16 mouse cellular contexts compared by ENCODE assay signal in the genomic region with DNA sequence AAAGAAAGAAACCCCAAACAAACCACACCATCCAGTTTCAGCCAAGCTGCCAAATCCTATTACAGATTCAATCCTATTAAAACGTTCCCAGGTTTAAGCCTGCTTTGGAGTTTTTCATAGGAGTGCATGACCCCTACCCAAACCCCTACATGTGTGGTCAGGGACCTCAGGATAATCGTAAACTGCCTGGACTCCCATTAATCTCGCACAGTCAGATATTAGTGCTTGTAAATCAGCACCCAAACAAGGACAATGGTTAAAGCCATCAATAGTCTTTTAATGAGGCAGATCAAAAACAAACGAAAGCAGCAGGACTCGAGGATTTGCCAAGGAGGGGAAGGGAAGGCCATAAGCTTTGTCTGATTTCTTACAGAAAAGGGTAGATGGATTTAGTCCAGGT.
A peak's percentile ranks its signal among the peaks of the same experiment; 100 is the strongest.
DNase-seq lines count a peak whose midpoint lies in the region; ATAC-seq and TF ChIP-seq lines count a peak whose summit lies in the region.
"Had no signal": no experiment of that assay in that cellular context is flagged by ENCODE, and none has a peak within 500 bp of the region (broad histone marks: within the 10 kb centered on the region; RNA-seq: fewer than 3 reads in every experiment).

No protein-coding gene starts in this region.

- ATAC-seq in hindbrain, embryonic 14.5 days (ENCODE audit: low FRiP score) = peak; percentile 46; the same call in 1 of the 2 replicates
- ATAC-seq in midbrain, embryonic 16.5 days = no peak

- H3K9ac ChIP-seq in hindbrain, embryonic 14.5 days = no peak overlapping the region
- no peak overlapping the region for H3K9ac ChIP-seq in midbrain, embryonic 16.5 days (ENCODE audit: low read depth, low read length)
- H3K9ac ChIP-seq: liver, embryonic 15.5 days; stomach, embryonic 15.5 days had no signal

- no peak overlapping the region for H3K27ac ChIP-seq in hindbrain, embryonic 14.5 days
- peak overlapping the region; percentile 14 for H3K27ac ChIP-seq in midbrain, embryonic 16.5 days (ENCODE audit: low read length)
- no peak overlapping the region for H3K27ac ChIP-seq in kidney, adult 2 months (ENCODE audit: insufficient read depth, low read depth, low read length)
- H3K27ac ChIP-seq: liver, embryonic 15.5 days; stomach, embryonic 15.5 days had no signal

- 5% methylated on average over 5 of the region's 5 CpGs for WGBS in hindbrain, embryonic 14.5 days
- WGBS in midbrain, embryonic 16.5 days = 2% methylated on average over 5 of the region's 5 CpGs
- WGBS in kidney, adult 2 months = 9% methylated on average over 5 of the region's 5 CpGs

- no peak for TF ChIP-seq POLR2A in brain, embryonic 14.5 days (IDR thresholded peaks at IDR 0.05; ENCODE audit: borderline replicate concordance, extremely low read depth, insufficient read depth, insufficient read length, poor library complexity, severe bottlenecking)
- no peak for TF ChIP-seq POLR2A in kidney, adult 2 months (IDR thresholded peaks at IDR 0.05; ENCODE audit: low read depth, low read length)

- no peaks in the 10 kb centered on the region for H3K9me3 ChIP-seq in hindbrain, embryonic 14.5 days (ENCODE audit: control insufficient read depth, low read length)
- no peaks in the 10 kb centered on the region for H3K9me3 ChIP-seq in midbrain, embryonic 16.5 days (replicated peaks; ENCODE audit: control insufficient read depth, low read length, poor library complexity, severe bottlenecking)
- H3K9me3 ChIP-seq: liver, embryonic 15.5 days; stomach, embryonic 15.5 days had no signal

- no peak overlapping the region for H3K4me2 ChIP-seq in hindbrain, embryonic 14.5 days (replicated peaks)
- no peak overlapping the region for H3K4me2 ChIP-seq in midbrain, embryonic 16.5 days (ENCODE audit: low read length)
- H3K4me2 ChIP-seq: liver, embryonic 15.5 days; stomach, embryonic 15.5 days had no signal

- no peak overlapping the region for H3K4me3 ChIP-seq in hindbrain, embryonic 14.5 days (replicated peaks; ENCODE audit: low read length)
- H3K4me3 ChIP-seq in midbrain, embryonic 16.5 days (ENCODE audit: low read depth, low read length) = no peak overlapping the region
- no peak overlapping the region for H3K4me3 ChIP-seq in kidney, adult 2 months (ENCODE audit: insufficient read depth, low read depth, low read length)
- H3K4me3 ChIP-seq: liver, embryonic 15.5 days; stomach, embryonic 15.5 days had no signal

- TF ChIP-seq CTCF in brain, embryonic 14.5 days (IDR thresholded peaks at IDR 0.05; ENCODE audit: borderline replicate concordance, extremely low read depth, insufficient read depth, insufficient read length) = no peak
- no peak for TF ChIP-seq CTCF in kidney, adult 2 months (conservative IDR thresholded peaks at IDR 0.05; ENCODE audit: insufficient read depth, insufficient read length, low read depth, low read length)

- DNase-seq in brain, embryonic 14.5 days (ENCODE audit: low read depth) = peak; percentile 89
- DNase-seq in embryo, embryonic 9.5 days (ENCODE audit: extremely low spot score) = peak; percentile 30
- no peak for DNase-seq in hindbrain, embryonic 14.5 days (ENCODE audit: low spot score)
- no peak for DNase-seq in gastrocnemius, postnatal 10 days
- DNase-seq in kidney, adult 2 months = no peak
- DNase-seq in right cerebral cortex, postnatal 4 days = no peak
- DNase-seq: cerebellum, postnatal 14 days; heart, postnatal 14 days; kidney, adult 9 months; layer of hippocampus, adult 9-11 months; left cerebral cortex, postnatal 4 days; right cerebral cortex, postnatal 14 days; thymus, postnatal 4 days had no signal

- H3K4me1 ChIP-seq in hindbrain, embryonic 14.5 days (replicated peaks; ENCODE audit: control insufficient read depth, insufficient read depth, low read length) = peaks cover 26% of the 10 kb centered on the region
- H3K4me1 ChIP-seq in midbrain, embryonic 16.5 days (ENCODE audit: control insufficient read depth, insufficient read depth, low read length) = peaks cover 13% of the 10 kb centered on the region
- H3K4me1 ChIP-seq in kidney, adult 2 months (ENCODE audit: control insufficient read depth, insufficient read depth, low read length) = no peaks in the 10 kb centered on the region
- H3K4me1 ChIP-seq: liver, embryonic 15.5 days; stomach, embryonic 15.5 days had no signal

- H3K36me3 ChIP-seq in hindbrain, embryonic 14.5 days (replicated peaks; ENCODE audit: control insufficient read depth, insufficient read depth) = no peaks in the 10 kb centered on the region
- H3K36me3 ChIP-seq in midbrain, embryonic 16.5 days (ENCODE audit: control insufficient read depth, insufficient read depth, low read length) = no peaks in the 10 kb centered on the region
- H3K36me3 ChIP-seq in kidney, adult 2 months (ENCODE audit: control insufficient read depth, insufficient read depth, low read length) = no peaks in the 10 kb centered on the region
- H3K36me3 ChIP-seq: liver, embryonic 15.5 days; stomach, embryonic 15.5 days had no signal

- no peaks in the 10 kb centered on the region for H3K27me3 ChIP-seq in hindbrain, embryonic 14.5 days (ENCODE audit: control insufficient read depth, insufficient read depth, low read length)
- H3K27me3 ChIP-seq in midbrain, embryonic 16.5 days (ENCODE audit: control insufficient read depth, insufficient read depth, low read depth, low read length) = no peaks in the 10 kb centered on the region
- H3K27me3 ChIP-seq in kidney, adult 2 months (replicated peaks; ENCODE audit: control insufficient read depth, insufficient read depth, low read length) = no peaks in the 10 kb centered on the region
- H3K27me3 ChIP-seq: liver, embryonic 15.5 days; stomach, embryonic 15.5 days had no signal

Comparison
In these comparisons a context has a peak if more than half of its experiments do, and no peak if none do; other contexts are left out.
1. DNase-seq: peak in brain, embryonic 14.5 days (single experiment) and embryo, embryonic 9.5 days (single experiment); none in hindbrain, embryonic 14.5 days (single experiment), gastrocnemius, postnatal 10 days (single experiment), kidney, adult 2 months (single experiment) and right cerebral cortex, postnatal 4 days (single experiment).